Mouse (Mus musculus): ENCODE data around the gene Chrd. TPM values are rescaled to one million over a fixed set of nuclear protein-coding genes. Genes with fewer than 3 reads are reported as not detected.
A peak's percentile ranks its signal among the peaks of the same experiment; 100 is the strongest.

The Chrd gene
- polyA plus RNA-seq, 1 experiment from 2014 or later, result 3.6 TPM

DNA sequence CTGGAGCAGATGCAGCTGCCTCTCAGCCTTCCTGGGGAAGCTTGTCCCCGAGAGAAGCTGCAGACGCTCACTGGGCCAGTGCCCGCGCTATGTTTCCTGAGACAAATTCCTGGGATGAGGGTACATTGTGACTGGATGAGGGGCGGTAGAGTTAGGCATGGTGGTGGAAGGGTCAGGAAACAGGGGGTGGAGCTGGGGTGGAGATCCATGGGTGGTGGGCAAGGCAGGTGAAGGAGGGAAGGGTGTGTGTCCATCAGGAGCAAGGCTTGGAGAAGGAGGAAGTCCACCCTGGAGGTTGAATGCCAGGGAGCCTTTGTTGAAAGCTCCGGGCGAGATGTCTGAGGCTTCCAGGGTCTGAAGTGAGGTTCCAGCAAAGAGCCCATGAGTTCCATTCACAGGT lies 7.6 kb upstream of the Chrd start:
- 78% methylated on average over 7 of the region's 7 CpGs for WGBS
- Histone ChIP-seq H3K9me3 (no peaks in the 10 kb centered on the region), H3K27me3 (replicated peaks) (no peaks in the 10 kb centered on the region), H3K27ac (no peak overlapping the region), H3K4me1 (replicated peaks) (peaks cover 2% of the 10 kb centered on the region), H3K36me3 (0 out of 2 replicates have a peak, but pooled peaks cover 4% of the 10 kb centered on the region), H3K4me3 (replicated peaks) (no peak overlapping the region), H3K9ac (no peak overlapping the region), H3K4me2 (replicated peaks) (no peak overlapping the region)
- ATAC-seq, result no peak

DNA sequence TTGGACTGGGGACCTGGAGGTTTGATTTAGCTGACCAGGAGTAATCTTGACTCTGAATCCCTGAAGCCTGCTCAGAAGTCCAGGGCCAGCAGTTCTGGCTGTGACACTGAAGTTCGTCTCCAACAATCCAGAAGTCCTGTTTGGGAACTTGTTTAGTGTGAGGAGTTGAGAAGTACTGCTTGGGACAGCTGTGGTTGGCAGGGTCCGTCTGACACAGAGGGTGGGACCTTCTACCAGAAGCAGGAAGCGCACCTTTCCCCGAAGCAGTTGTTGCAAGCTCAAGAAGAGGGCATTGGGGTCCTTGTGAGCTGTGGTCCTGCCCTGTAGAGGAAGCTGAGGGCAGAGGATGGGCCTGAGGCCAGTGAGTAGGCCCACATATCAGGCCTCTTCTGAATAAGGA lies 7.2 kb upstream of the Chrd start:
- H3K4me3 ChIP-seq (replicated peaks), result no peak overlapping the region
- H3K9me3 ChIP-seq, result no peaks in the 10 kb centered on the region
- no peaks in the 10 kb centered on the region for H3K27me3 ChIP-seq (replicated peaks)
- ATAC-seq, result no peak
- peaks cover 5% of the 10 kb centered on the region for H3K4me1 ChIP-seq (replicated peaks)
- H3K36me3 ChIP-seq, result 0 out of 2 replicates have a peak, but pooled peaks cover 4% of the 10 kb centered on the region
- no peak overlapping the region for H3K4me2 ChIP-seq (replicated peaks)
- 75% methylated on average over 4 of the region's 4 CpGs for WGBS
- H3K27ac ChIP-seq, result no peak overlapping the region
- no peak overlapping the region for H3K9ac ChIP-seq

DNA sequence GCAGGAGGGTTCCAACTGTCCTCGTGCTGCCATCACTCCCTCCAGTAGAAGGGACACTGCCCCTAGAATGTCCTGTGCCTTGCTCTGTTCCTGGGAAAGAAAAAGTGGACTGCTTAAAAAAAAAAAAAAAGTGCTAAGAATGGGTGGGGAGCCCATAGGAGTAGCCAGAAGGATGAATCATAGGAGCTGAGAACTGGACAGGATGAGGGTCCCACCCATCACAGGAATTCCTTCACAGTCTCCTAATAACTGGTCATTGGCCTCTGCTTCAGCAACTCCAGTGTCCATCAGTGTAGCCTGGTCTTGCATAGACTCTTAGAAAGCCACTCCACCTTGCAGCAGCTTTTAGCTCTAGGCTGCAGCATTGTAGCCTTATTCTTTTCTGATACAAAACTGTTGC lies 6.5 kb upstream of the Chrd start:
- WGBS, result 63% methylated on average over 1 of the region's 1 CpGs
- 0 out of 2 replicates have a peak, but pooled peaks cover 4% of the 10 kb centered on the region for H3K36me3 ChIP-seq
- H3K9me3 ChIP-seq, result no peaks in the 10 kb centered on the region
- H3K4me3 ChIP-seq (replicated peaks), result no peak overlapping the region
- no peak overlapping the region for H3K4me2 ChIP-seq (replicated peaks)
- ATAC-seq, result no peak
- peaks cover 5% of the 10 kb centered on the region for H3K4me1 ChIP-seq (replicated peaks)
- no peak overlapping the region for H3K9ac ChIP-seq
- no peaks in the 10 kb centered on the region for H3K27me3 ChIP-seq (replicated peaks)
- H3K27ac ChIP-seq, result no peak overlapping the region

DNA sequence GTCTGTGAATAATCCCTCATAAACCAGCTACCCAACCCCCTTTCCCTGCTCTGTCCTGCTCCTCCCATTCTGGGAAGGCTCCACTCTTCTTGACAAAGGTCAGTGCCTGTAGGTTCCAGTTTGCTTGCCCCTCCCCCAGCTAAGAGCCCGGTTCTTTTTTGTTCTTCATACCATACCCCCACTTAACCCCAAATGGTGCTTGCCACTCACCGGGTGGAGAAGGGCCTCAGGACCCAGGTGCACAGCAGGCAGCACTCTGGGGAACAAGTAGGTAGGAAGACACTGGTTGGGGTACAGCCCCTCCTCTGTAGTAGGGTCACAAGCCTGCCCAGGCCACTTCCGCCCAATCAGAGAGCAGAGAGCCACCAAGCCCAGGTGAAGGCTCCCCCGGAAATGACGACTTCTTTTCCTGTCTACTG lies 2.6 kb upstream of the Chrd start:
- peaks cover 14% of the 10 kb centered on the region for H3K27me3 ChIP-seq (replicated peaks)
- no peaks in the 10 kb centered on the region for H3K36me3 ChIP-seq
- H3K9me3 ChIP-seq, result no peaks in the 10 kb centered on the region
- H3K4me2 ChIP-seq (replicated peaks), result peak overlapping the region; percentile 30; the same call in 1 of the 2 replicates
- H3K27ac ChIP-seq, result no peak overlapping the region
- H3K4me3 ChIP-seq (replicated peaks), result no peak overlapping the region
- H3K4me1 ChIP-seq (replicated peaks), result peaks cover 18% of the 10 kb centered on the region
- peak; percentile 67 for ATAC-seq
- 32% methylated on average over 5 of the region's 5 CpGs for WGBS
- H3K9ac ChIP-seq, result no peak overlapping the region

DNA sequence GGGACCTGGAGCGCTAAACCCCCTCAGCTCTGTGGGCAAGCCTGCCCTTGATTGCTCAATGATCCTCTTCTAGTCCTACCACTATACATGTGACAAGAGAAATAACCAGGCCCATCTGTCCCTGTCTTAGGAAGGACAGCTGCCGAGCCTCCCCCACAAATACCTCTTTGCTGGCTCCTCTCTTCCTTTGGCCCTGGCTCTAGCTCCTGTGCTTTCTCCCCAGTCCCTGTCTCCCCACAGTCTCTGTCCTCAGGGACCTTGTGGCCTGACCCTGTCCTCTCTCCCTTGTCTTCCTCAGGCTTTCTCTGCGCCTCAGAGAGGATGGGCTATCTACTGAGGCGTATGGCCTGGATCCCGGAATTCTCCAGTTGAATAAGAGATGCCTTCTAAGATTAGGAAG lies 1.2 kb upstream of the Chrd start:
- WGBS, result 69% methylated on average over 5 of the region's 5 CpGs
- Histone ChIP-seq H3K4me2 (replicated peaks) (no peak overlapping the region), H3K4me3 (replicated peaks) (no peak overlapping the region), H3K27ac (no peak overlapping the region), H3K27me3 (replicated peaks) (peaks cover 26% of the 10 kb centered on the region), H3K9ac (no peak overlapping the region), H3K36me3 (no peaks in the 10 kb centered on the region), H3K9me3 (no peaks in the 10 kb centered on the region), H3K4me1 (replicated peaks) (peaks cover 18% of the 10 kb centered on the region)
- no peak for ATAC-seq

DNA sequence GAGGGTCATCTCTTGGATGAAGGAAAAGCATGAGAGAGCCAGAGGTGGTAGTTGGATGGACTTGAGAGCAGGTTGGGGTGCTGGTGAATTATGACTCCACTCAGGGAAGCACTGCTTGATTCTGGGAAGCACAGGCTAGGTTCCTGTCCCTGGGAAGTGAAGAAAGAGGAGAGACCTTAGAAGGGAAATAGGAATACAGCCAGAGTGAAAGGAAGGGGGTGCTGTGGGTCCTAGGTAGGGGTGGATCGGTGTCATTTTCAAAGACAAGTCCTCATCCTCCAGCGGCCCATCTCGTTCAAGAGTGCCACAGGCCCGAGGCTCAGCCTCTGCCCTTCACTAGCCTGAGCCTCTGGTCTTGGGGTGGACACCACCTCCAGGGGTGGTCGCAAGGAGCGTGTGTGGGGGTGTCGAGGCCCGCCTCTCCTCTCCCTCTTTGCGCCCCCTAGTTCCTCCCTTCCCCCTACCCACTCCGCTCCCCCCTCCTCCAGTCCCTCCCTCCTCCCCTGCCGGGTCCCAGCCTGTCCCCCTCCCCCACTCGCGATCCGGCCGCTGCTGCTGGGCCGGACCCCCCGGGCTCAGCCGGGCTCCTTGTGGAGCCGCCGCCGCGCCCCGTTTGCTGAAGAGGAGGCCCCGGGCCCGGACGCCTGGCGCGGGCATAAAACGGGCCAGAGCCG lies 539 bp upstream of the Chrd start:
- WGBS, result 5% methylated on average over 21 of the region's 30 CpGs
- Histone ChIP-seq H3K4me1 (replicated peaks) (peaks cover 18% of the 10 kb centered on the region), H3K4me3 (replicated peaks) (peak overlapping the region; percentile 65), H3K9ac (peak overlapping the region; percentile 76), H3K27me3 (replicated peaks) (peaks cover 26% of the 10 kb centered on the region), H3K36me3 (no peaks in the 10 kb centered on the region), H3K9me3 (no peaks in the 10 kb centered on the region), H3K4me2 (replicated peaks) (peak overlapping the region; percentile 99), H3K27ac (peak overlapping the region; percentile 78)
- ATAC-seq, result peak; percentile 29

DNA sequence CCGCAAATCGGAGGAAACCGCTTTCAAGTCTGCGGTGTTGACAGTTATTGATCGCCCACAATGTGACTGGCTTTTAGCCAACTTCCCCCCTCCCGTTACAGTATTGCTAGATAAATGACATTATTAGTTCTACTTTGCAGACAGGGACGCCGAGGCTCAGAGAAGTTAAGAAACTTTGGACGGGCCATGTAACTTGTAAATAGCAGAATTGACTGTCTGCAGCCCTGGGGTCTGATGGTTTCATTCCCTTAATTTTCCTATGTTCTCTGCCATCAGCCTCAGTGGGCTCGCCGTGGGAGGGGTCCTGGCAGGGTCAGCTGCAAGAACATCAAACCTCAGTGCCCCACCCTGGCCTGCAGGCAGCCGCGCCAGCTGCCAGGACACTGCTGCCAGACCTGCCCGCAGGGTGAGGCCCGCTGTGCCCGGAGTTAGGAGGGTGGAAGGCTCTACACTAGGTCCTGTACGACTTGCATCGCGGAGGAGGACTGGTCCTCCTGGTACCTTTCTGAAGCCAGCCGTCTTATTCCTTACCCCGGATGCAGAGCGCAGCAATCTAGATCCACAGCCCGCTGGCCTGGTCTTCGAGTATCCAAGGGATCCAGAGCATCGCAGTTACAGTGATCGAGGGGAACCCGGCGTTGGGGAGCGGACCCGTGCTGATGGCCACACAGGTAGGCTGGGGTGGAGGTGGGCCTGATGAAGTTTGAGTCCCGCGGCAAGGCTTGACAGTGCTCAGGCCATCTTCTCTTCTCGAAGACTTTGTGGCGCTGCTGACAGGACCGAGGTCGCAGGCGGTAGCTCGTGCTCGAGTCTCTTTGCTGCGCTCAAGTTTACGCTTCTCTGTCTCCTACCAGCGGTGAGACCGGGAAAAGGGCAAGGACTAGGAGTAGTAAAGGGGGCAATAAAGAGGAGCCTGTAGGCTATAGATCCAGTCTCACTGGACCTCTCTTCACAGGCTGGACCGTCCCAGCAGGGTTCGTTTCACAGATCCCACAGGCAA lies 1.1 kb downstream of the Chrd start, which contains the start of gene Thpo:
TSS of gene Thpo (minus strand) at position 781 of the 1,000 bp plus-strand sequence.
- Histone ChIP-seq H3K27me3 (replicated peaks) (peaks cover 26% of the 10 kb centered on the region), H3K9me3 (no peaks in the 10 kb centered on the region), H3K27ac (no peak within 1 kb of the TSS), H3K9ac (peak within 1 kb of the TSS; percentile 76), H3K4me2 (replicated peaks) (peak within 1 kb of the TSS; percentile 99), H3K4me1 (replicated peaks) (peaks cover 18% of the 10 kb centered on the region), H3K36me3 (no peaks in the 10 kb centered on the region), H3K4me3 (replicated peaks) (peak within 1 kb of the TSS; percentile 65)
- no peak for ATAC-seq
- 5% methylated on average over 45 of the region's 45 CpGs for WGBS

DNA sequence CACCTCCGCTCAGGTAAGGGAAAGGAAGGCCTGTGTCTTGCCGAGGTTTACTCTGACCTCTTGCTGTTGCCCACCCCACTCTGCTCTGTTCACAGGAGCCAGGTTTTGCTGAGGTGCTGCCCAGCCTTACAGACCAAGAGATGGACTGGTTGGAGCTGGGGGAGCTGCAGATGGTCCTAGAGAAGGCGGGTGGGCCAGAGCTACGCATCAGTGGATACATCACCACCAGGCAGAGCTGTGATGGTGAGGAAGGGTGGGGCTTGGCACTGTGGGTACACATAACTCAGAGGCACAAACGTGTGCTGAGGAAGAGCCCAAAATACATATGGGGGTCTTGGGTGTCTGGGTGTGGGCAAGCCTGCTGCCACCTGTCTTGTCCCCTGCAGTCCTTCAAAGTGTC lies 2.7 kb downstream of the Chrd start:
- WGBS, result 82% methylated on average over 5 of the region's 5 CpGs
- peaks cover 13% of the 10 kb centered on the region for H3K4me1 ChIP-seq (replicated peaks)
- no peak overlapping the region for H3K9ac ChIP-seq
- H3K36me3 ChIP-seq, result no peaks in the 10 kb centered on the region
- H3K9me3 ChIP-seq, result no peaks in the 10 kb centered on the region
- ATAC-seq, result no peak
- H3K27me3 ChIP-seq (replicated peaks), result peaks cover 26% of the 10 kb centered on the region
- no peak overlapping the region for H3K27ac ChIP-seq
- H3K4me2 ChIP-seq (replicated peaks), result no peak overlapping the region
- no peak overlapping the region for H3K4me3 ChIP-seq (replicated peaks)

DNA sequence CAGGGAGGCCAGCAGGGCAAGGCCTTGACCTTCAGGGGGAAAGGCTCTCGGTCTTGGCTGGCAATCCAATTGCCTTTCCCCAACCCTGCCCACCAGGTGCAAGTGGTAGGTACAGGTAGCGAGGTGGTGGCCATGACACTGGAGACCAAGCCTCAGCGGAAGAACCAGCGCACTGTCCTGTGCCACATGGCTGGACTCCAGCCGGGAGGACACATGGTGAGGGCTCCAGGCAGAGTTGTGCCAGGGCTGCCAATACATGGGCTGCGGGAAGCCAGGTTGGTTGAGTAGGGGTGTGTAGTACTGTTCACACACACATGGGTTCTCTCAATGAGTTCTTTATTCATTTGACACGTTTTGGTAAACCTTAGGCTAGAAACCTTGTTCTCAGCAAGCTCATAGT lies 3.2 kb downstream of the Chrd start:
- no peak overlapping the region for H3K4me3 ChIP-seq (replicated peaks)
- WGBS, result 87% methylated on average over 7 of the region's 7 CpGs
- no peak overlapping the region for H3K9ac ChIP-seq
- no peak overlapping the region for H3K27ac ChIP-seq
- no peak for ATAC-seq
- no peaks in the 10 kb centered on the region for H3K36me3 ChIP-seq
- no peaks in the 10 kb centered on the region for H3K9me3 ChIP-seq
- peaks cover 13% of the 10 kb centered on the region for H3K4me1 ChIP-seq (replicated peaks)
- H3K4me2 ChIP-seq (replicated peaks), result no peak overlapping the region
- H3K27me3 ChIP-seq (replicated peaks), result peaks cover 26% of the 10 kb centered on the region

DNA sequence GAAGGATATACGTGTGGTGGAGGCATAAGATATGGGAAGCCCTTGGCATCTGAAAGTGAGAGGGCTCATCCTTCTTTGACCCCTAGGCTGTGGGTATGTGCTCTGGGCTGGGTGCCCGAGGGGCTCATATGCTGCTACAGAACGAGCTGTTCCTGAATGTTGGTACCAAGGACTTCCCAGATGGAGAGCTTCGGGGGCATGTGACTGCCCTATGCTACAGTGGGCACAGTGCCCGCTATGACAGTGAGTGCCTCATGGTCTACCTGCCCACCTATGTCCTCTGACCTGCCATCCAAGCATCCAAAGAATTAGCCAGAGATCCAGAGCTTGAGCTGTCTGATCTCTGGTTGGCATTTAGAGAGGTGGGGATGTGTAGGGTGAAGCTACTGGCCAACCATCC lies 3.9 kb downstream of the Chrd start:
- no peak overlapping the region for H3K27ac ChIP-seq
- no peaks in the 10 kb centered on the region for H3K36me3 ChIP-seq
- H3K4me3 ChIP-seq (replicated peaks), result no peak overlapping the region
- peaks cover 26% of the 10 kb centered on the region for H3K27me3 ChIP-seq (replicated peaks)
- 83% methylated on average over 5 of the region's 5 CpGs for whole genome bisulfite sequencing
- H3K4me1 ChIP-seq (replicated peaks), result peaks cover 13% of the 10 kb centered on the region
- no peaks in the 10 kb centered on the region for H3K9me3 ChIP-seq
- no peak for ATAC-seq
- H3K4me2 ChIP-seq (replicated peaks), result no peak overlapping the region
- H3K9ac ChIP-seq, result no peak overlapping the region

DNA sequence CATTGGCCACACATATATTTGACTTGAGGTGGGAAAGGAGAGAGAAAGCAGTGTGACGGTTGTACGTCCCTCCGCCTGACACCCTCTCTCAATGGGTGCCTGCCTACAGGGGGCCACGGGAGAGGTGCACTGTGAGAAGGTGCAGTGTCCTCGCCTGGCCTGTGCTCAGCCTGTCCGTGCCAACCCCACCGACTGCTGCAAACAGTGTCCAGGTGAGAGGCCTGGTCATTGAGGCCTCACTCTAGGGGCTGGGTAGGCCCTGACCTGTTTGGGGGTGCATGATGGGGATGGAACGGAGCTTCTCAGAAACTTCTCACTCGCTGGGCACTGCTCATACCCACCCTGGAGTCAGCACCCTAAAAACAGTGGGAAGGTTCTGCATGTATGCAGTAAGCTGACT lies 6.9 kb downstream of the Chrd start:
- Histone ChIP-seq H3K27ac (no peak overlapping the region), H3K9me3 (no peaks in the 10 kb centered on the region), H3K27me3 (replicated peaks) (peaks cover 15% of the 10 kb centered on the region; the same call in 1 of the 2 replicates), H3K36me3 (no peaks in the 10 kb centered on the region), H3K4me2 (replicated peaks) (no peak overlapping the region), H3K4me1 (replicated peaks) (no peaks in the 10 kb centered on the region), H3K4me3 (replicated peaks) (no peak overlapping the region), H3K9ac (no peak overlapping the region)
- 91% methylated on average over 9 of the region's 9 CpGs for WGBS
- no peak for ATAC-seq

DNA sequence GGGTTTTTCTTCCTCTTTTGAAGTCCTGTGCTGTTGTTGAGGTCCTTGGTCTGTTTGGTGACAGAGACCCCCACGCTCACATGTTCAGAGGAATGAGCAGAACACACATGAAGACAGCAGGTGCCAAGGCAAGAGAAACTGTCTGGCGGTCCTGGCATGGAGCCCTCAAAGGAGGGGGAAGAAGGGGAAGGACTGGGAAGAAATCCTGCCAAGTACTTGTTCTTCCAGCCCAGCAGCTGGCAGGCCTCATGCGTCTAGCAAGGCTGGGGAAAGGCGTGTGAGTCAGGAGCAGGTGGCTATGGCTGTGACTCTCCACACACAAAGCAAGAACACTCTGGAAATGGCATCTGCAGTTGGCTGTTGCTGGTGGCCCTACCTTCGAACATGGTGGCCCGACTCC lies 13.7 kb downstream of the Chrd start:
- no peaks in the 10 kb centered on the region for H3K36me3 ChIP-seq
- no peaks in the 10 kb centered on the region for H3K27me3 ChIP-seq (replicated peaks)
- no peaks in the 10 kb centered on the region for H3K9me3 ChIP-seq
- no peak overlapping the region for H3K4me2 ChIP-seq (replicated peaks)
- no peaks in the 10 kb centered on the region; the same call in 1 of the 2 replicates for H3K4me1 ChIP-seq (replicated peaks)
- ATAC-seq, result no peak
- no peak overlapping the region for H3K27ac ChIP-seq
- H3K9ac ChIP-seq, result no peak overlapping the region
- no peak overlapping the region for H3K4me3 ChIP-seq (replicated peaks)
- WGBS, result 50% methylated on average over 6 of the region's 6 CpGs
